Comparison of ENCODE assay signal across 28 mouse cellular contexts in genomic region chr9:62160788-62161187, GRCm38 (mm10). TPM values are rescaled to one million over a fixed set of nuclear protein-coding genes. Genes with fewer than 3 reads are reported as not detected.
DNase-seq lines count a peak whose midpoint lies in the region; ATAC-seq and TF ChIP-seq lines count a peak whose summit lies in the region.
"Had no signal": no experiment of that assay in that cellular context is flagged by ENCODE, and none has a peak within 500 bp of the region (broad histone marks: within the 10 kb centered on the region; RNA-seq: fewer than 3 reads in every experiment).

No protein-coding gene starts in this region.

- H3K4me1 ChIP-seq in heart, embryonic 10.5 days: peaks cover 7% of the 10 kb centered on the region; the same call in 1 of the 2 replicates
- peaks cover 4% of the 10 kb centered on the region; the same call in 1 of the 2 replicates for H3K4me1 ChIP-seq in kidney, adult 2 months (ENCODE audit: control insufficient read depth, insufficient read depth, low read length)
- 0 out of 2 replicates have a peak, but pooled peaks cover 3% of the 10 kb centered on the region for H3K4me1 ChIP-seq in kidney, postnatal 0 days (replicated peaks; ENCODE audit: insufficient read depth, low read length)
- H3K4me1 ChIP-seq: intestine, embryonic 15.5 days; liver, embryonic 13.5 days had no signal

- H3K36me3 ChIP-seq in heart, embryonic 10.5 days: no peaks in the 10 kb centered on the region
- no peaks in the 10 kb centered on the region for H3K36me3 ChIP-seq in kidney, adult 2 months (ENCODE audit: control insufficient read depth, insufficient read depth, low read length)
- H3K36me3 ChIP-seq in kidney, postnatal 0 days (ENCODE audit: insufficient read depth, low read length): no peaks in the 10 kb centered on the region
- H3K36me3 ChIP-seq: embryonic facial prominence, embryonic 15.5 days; forebrain, embryonic 12.5 days; G1E; intestine, embryonic 15.5 days; limb, embryonic 13.5 days; liver, embryonic 13.5 days had no signal

- no peak overlapping the region for H3K9ac ChIP-seq in kidney, postnatal 0 days (ENCODE audit: low read depth, low read length)
- H3K9ac ChIP-seq: embryonic facial prominence, embryonic 15.5 days; forebrain, embryonic 12.5 days; forebrain, postnatal 0 days; intestine, embryonic 15.5 days; limb, embryonic 13.5 days; liver, embryonic 13.5 days had no signal

- no peak for TF ChIP-seq POLR2A in kidney, adult 2 months (IDR thresholded peaks at IDR 0.05; ENCODE audit: low read depth, low read length)

- H3K4me2 ChIP-seq in kidney, postnatal 0 days (ENCODE audit: low read length): no peak overlapping the region
- H3K4me2 ChIP-seq: embryonic facial prominence, embryonic 15.5 days; forebrain, embryonic 12.5 days; intestine, embryonic 15.5 days; limb, embryonic 13.5 days; liver, embryonic 13.5 days had no signal

- H3K27me3 ChIP-seq in heart, embryonic 10.5 days (ENCODE audit: insufficient read depth, poor library complexity, severe bottlenecking): peaks cover 6% of the 10 kb centered on the region; the same call in 1 of the 2 replicates
- no peaks in the 10 kb centered on the region for H3K27me3 ChIP-seq in kidney, adult 2 months (replicated peaks; ENCODE audit: control insufficient read depth, insufficient read depth, low read length)
- no peaks in the 10 kb centered on the region for H3K27me3 ChIP-seq in kidney, postnatal 0 days (ENCODE audit: insufficient read depth, low read length)
- H3K27me3 ChIP-seq: embryonic facial prominence, embryonic 15.5 days; forebrain, embryonic 12.5 days; intestine, embryonic 15.5 days; limb, embryonic 13.5 days; liver, embryonic 13.5 days had no signal

- no peak for DNase-seq in heart, embryonic 10.5 days (ENCODE audit: low spot score)
- DNase-seq in heart, postnatal 36 days: no peak
- peak; percentile 74 for DNase-seq in kidney, adult 2 months
- DNase-seq in kidney, postnatal 0 days (ENCODE audit: low spot score): peak; percentile 32
- peak; percentile 13 to 36 for DNase-seq in kidney, postnatal 4 days
- DNase-seq in spleen, postnatal 36 days (ENCODE audit: low spot score in 2 of 2): no peak
- DNase-seq in right cerebral cortex, postnatal 4 days: no peak
- no peak for DNase-seq in adrenal gland, postnatal 36 days
- DNase-seq: adrenal gland, postnatal 14 days; cerebellum, adult 11-12 months; cerebellum, adult 9-11 months; forebrain, postnatal 0 days; gastrocnemius, postnatal 10 days; heart, postnatal 14 days; liver, embryonic 13.5 days; lung, adult 18-20 months; lung, postnatal 10 days; midbrain, embryonic 14.5 days; right cerebral cortex, postnatal 14 days; spleen, adult 18-20 months; thymus, postnatal 4 days had no signal

- peak; percentile 84 for ATAC-seq in kidney, postnatal 0 days (replicated peaks; ENCODE audit: low FRiP score, low read depth)
- ATAC-seq: forebrain, postnatal 0 days; hindbrain, postnatal 0 days; intestine, embryonic 15.5 days had no signal

- intact Hi-C loops in heart, postnatal 36 days (cut with DNase I): no loop called here

- no peak overlapping the region for H3K4me3 ChIP-seq in heart, embryonic 10.5 days
- no peak overlapping the region for H3K4me3 ChIP-seq in kidney, adult 2 months (ENCODE audit: insufficient read depth, low read depth, low read length)
- H3K4me3 ChIP-seq in kidney, postnatal 0 days (replicated peaks; ENCODE audit: low read depth, low read length): no peak overlapping the region
- H3K4me3 ChIP-seq: embryonic facial prominence, embryonic 15.5 days; forebrain, embryonic 12.5 days; intestine, embryonic 15.5 days; left cerebral cortex, adult 2 months; limb, embryonic 13.5 days; liver, embryonic 13.5 days had no signal

- TF ChIP-seq CTCF in kidney, adult 2 months (conservative IDR thresholded peaks at IDR 0.05; ENCODE audit: insufficient read depth, insufficient read length, low read depth, low read length): no peak
- TF ChIP-seq CTCF in kidney, postnatal 0 days (IDR thresholded peaks at IDR 0.05; ENCODE audit: low read depth): no peak

- WGBS in heart, embryonic 10.5 days: 69% methylated on average over 6 of the region's 6 CpGs
- 21% methylated on average over 6 of the region's 6 CpGs for WGBS in kidney, adult 2 months
- WGBS in kidney, postnatal 0 days: 18% methylated on average over 6 of the region's 6 CpGs

- no peaks in the 10 kb centered on the region for H3K9me3 ChIP-seq in heart, embryonic 10.5 days
- no peaks in the 10 kb centered on the region for H3K9me3 ChIP-seq in kidney, postnatal 0 days (replicated peaks; ENCODE audit: low read length)
- H3K9me3 ChIP-seq: embryonic facial prominence, embryonic 15.5 days; forebrain, embryonic 12.5 days; G1E; intestine, embryonic 15.5 days; limb, embryonic 13.5 days; liver, embryonic 13.5 days had no signal

- peak overlapping the region; percentile 22; the same call in 1 of the 2 replicates for H3K27ac ChIP-seq in heart, embryonic 10.5 days
- H3K27ac ChIP-seq in kidney, adult 2 months (ENCODE audit: insufficient read depth, low read depth, low read length): no peak overlapping the region; the same call in 1 of the 2 replicates
- H3K27ac ChIP-seq in kidney, postnatal 0 days: no peak overlapping the region
- H3K27ac ChIP-seq: embryonic facial prominence, embryonic 15.5 days; forebrain, embryonic 12.5 days; hindbrain, postnatal 0 days; intestine, embryonic 15.5 days; left cerebral cortex, adult 2 months; limb, embryonic 13.5 days; liver, embryonic 13.5 days had no signal

RNA-seq across cellular contexts. Expression of gene Glce, which starts 38.3 kb away (rescaled TPM):
- 15.6 and 17.6 TPM in 2 replicates for polyA plus RNA-seq in heart, embryonic 10.5 days (2016; fragmentation: Nextera tagmentation; extraction: Ambion mirVana)
- 10 to 100 TPM; 11.7 TPM for total RNA-seq in heart, postnatal 36 days (2021)
- polyA plus RNA-seq in kidney, adult 2 months (2012; rRNA removed): 3.1 and 3.3 TPM in 2 replicates
- 14.4 and 15.7 TPM in 2 replicates for polyA plus RNA-seq in kidney, postnatal 0 days (2015; fragmentation: Nextera tagmentation; extraction: Ambion mirVana)
- 10 to 100 TPM; 38.5 to 41.8 TPM for total RNA-seq in adrenal gland, postnatal 36 days (2021)

Comparison
In these comparisons a context has a peak if more than half of its experiments do, and no peak if none do; other contexts are left out.
1. DNase-seq: peak in kidney, adult 2 months (single experiment), kidney, postnatal 0 days (single experiment) and kidney, postnatal 4 days (2 of 2); none in heart, embryonic 10.5 days (single experiment), heart, postnatal 36 days (0 of 2), spleen, postnatal 36 days (0 of 2), right cerebral cortex, postnatal 4 days (single experiment) and adrenal gland, postnatal 36 days (0 of 2).